Mouse (Mus musculus): ENCODE data around the gene Eif4a2. TPM values are rescaled to one million over a fixed set of nuclear protein-coding genes. Genes with fewer than 3 reads are reported as not detected.
"Not testable (repeated sequence)": the region's sequence is repeated elsewhere in the genome, so short reads cannot be mapped to it uniquely, and the experiment has no call there.

Gene Eif4a2
- polyA plus RNA-seq, 1 experiment = 5.3 TPM

DNA sequence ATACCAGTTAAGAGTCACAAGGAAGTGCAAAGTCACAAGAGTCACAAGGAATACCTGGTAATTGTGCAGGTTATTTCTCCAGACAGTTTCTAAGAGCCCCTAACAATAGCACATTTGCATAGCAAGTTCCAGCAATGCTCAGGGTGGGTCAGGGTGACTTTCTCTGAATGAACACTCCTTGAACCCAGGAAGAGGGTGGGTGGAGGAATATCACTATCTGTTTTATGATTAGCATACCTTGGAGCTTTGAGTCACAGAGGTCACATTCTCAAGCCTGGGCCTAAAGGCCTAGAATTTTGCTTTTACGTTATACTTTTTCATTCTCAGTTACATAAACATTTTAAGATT lies 9.2 kb upstream of the Eif4a2 start:
- H3K9me3 ChIP-seq; H3K4me3 ChIP-seq (replicated peaks); H3K27me3 ChIP-seq (replicated peaks); H3K36me3 ChIP-seq (replicated peaks; ENCODE audit: low read length): not testable (repeated sequence)
- H3K4me1 ChIP-seq = peaks cover 44% of the 10 kb centered on the region

GRCm38 (mm10) chr16:23099632-23100031 lies 7.6 kb upstream of the Eif4a2 start:
- no peaks in the 10 kb centered on the region for H3K27me3 ChIP-seq (replicated peaks)
- no peak for TF ChIP-seq FLI1 (IDR thresholded peaks at IDR 0.05; ENCODE audit: low read length)
- TF ChIP-seq GATA1 (IDR thresholded peaks at IDR 0.05; ENCODE audit: borderline replicate concordance, low read length) = no peak
- no peak overlapping the region for H3K4me3 ChIP-seq (replicated peaks)
- H3K36me3 ChIP-seq (replicated peaks; ENCODE audit: low read length) = no peaks in the 10 kb centered on the region
- no peaks in the 10 kb centered on the region for H3K9me3 ChIP-seq
- peaks cover 48% of the 10 kb centered on the region for H3K4me1 ChIP-seq

- H3K4me3 ChIP-seq (replicated peaks) = peak overlapping the region; percentile 87
These were observed 7.1 kb upstream of the Eif4a2 start for GRCm38 (mm10) chr16:23100099-23100575.

GRCm38 (mm10) chr16:23100613-23101012 lies 6.6 kb upstream of the Eif4a2 start:
- no peaks in the 10 kb centered on the region for H3K27me3 ChIP-seq (replicated peaks)
- TF ChIP-seq FLI1 (IDR thresholded peaks at IDR 0.05; ENCODE audit: low read length) = no peak
- TF ChIP-seq GATA1 (IDR thresholded peaks at IDR 0.05; ENCODE audit: borderline replicate concordance, low read length) = no peak
- H3K4me1 ChIP-seq = peaks cover 51% of the 10 kb centered on the region
- no peaks in the 10 kb centered on the region for H3K9me3 ChIP-seq
- no peaks in the 10 kb centered on the region for H3K36me3 ChIP-seq (replicated peaks; ENCODE audit: low read length)
- peak overlapping the region; percentile 87 for H3K4me3 ChIP-seq (replicated peaks)

More at GRCm38 (mm10) chr16:23100099-23100575, 7.1 kb upstream of the Eif4a2 start:
- Histone ChIP-seq H3K36me3 (replicated peaks; ENCODE audit: low read length) (no peaks in the 10 kb centered on the region), H3K4me1 (peaks cover 48% of the 10 kb centered on the region), H3K9me3 (no peaks in the 10 kb centered on the region), H3K27me3 (replicated peaks) (no peaks in the 10 kb centered on the region)
- no peak for TF ChIP-seq GATA1 (IDR thresholded peaks at IDR 0.05; ENCODE audit: borderline replicate concordance, low read length)
- TF ChIP-seq FLI1 (IDR thresholded peaks at IDR 0.05; ENCODE audit: low read length) = no peak

DNA sequence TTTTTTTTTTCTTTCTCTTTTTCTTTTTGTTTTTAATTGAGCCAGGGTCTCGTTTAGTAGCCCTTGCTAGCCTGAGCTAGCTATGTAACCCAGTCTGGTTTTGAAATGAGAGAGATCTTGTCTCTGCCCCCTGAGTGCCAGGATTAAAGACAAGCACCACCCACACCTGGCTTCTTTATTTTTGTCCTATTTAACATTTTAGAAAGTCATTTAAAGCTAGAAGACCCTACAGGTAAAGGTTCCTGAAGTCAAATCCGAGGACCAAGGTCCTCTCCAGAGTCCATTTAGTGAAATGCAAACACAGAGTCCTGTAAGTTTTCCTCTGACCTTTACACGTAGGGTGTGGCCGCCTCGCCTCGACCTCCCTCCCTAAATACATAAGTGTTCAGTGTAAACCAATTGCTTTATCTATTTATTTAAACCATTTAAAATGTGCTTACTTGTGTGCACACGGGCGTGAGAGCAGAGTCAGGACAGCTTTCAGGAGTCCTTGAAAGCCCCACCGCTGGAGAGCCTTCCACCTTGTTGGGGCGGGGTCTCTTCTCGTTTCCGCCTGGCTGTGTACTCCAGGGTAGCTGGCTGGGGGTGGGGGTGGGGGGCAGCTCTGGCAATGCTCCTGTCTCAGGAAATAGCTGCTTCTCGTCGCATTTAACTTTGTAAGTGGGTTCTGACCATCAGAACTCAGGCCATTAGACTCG lies 4.8 kb upstream of the Eif4a2 start:
- H3K36me3 ChIP-seq (replicated peaks; ENCODE audit: low read length) = no peaks in the 10 kb centered on the region
- peaks cover 55% of the 10 kb centered on the region for H3K4me1 ChIP-seq
- H3K27me3 ChIP-seq (replicated peaks) = no peaks in the 10 kb centered on the region
- no peaks in the 10 kb centered on the region for H3K9me3 ChIP-seq
- H3K4me3 ChIP-seq (replicated peaks) = peak overlapping the region; percentile 90
- TF ChIP-seq GATA1 (IDR thresholded peaks at IDR 0.05; ENCODE audit: borderline replicate concordance, low read length) (no peak), FLI1 (IDR thresholded peaks at IDR 0.05; ENCODE audit: low read length) (no peak)

GRCm38 (mm10) chr16:23103038-23103745 lies 4.1 kb upstream of the Eif4a2 start:
- Histone ChIP-seq H3K36me3 (replicated peaks; ENCODE audit: low read length) (no peaks in the 10 kb centered on the region), H3K4me3 (replicated peaks) (peak overlapping the region; percentile 90), H3K4me1 (peaks cover 54% of the 10 kb centered on the region), H3K9me3 (no peaks in the 10 kb centered on the region), H3K27me3 (replicated peaks) (no peaks in the 10 kb centered on the region)
- TF ChIP-seq GATA1 (IDR thresholded peaks at IDR 0.05; ENCODE audit: borderline replicate concordance, low read length) (no peak), FLI1 (IDR thresholded peaks at IDR 0.05; ENCODE audit: low read length) (no peak)

- Histone ChIP-seq H3K4me3 (replicated peaks) (peak overlapping the region; percentile 35), H3K27me3 (replicated peaks) (no peaks in the 10 kb centered on the region)
These were observed 3.4 kb upstream of the Eif4a2 start for GRCm38 (mm10) chr16:23103841-23104240.

DNA sequence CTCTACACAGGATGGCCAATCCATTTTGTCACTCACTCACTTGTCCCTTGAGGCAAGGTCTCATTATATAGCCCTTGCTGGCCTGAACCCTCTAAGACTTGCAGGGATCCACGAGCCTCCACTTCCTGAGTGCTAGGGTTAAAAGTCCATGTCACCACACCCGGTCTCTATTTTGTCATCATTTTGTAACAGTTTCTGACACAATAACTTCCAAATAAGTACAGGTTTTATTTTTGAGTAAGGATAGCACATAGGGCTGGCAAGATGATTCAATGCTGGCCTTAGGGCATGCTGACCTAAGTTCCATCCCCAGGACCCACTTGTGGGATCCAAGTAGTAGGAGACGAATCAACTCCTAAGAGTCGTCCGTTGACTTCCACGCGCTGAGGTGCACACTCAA lies 1.1 kb upstream of the Eif4a2 start:
- Histone ChIP-seq H3K9me3 (no peaks in the 10 kb centered on the region), H3K4me1 (peaks cover 54% of the 10 kb centered on the region), H3K27me3 (replicated peaks) (no peaks in the 10 kb centered on the region), H3K36me3 (replicated peaks; ENCODE audit: low read length) (peaks cover 22% of the 10 kb centered on the region), H3K4me3 (replicated peaks) (no peak overlapping the region)
- no peak for TF ChIP-seq GATA1 (IDR thresholded peaks at IDR 0.05; ENCODE audit: borderline replicate concordance, low read length)
- TF ChIP-seq FLI1 (IDR thresholded peaks at IDR 0.05; ENCODE audit: low read length) = no peak

More at GRCm38 (mm10) chr16:23103841-23104240, 3.4 kb upstream of the Eif4a2 start:
- TF ChIP-seq GATA1 (IDR thresholded peaks at IDR 0.05; ENCODE audit: borderline replicate concordance, low read length) = no peak
- no peak for TF ChIP-seq FLI1 (IDR thresholded peaks at IDR 0.05; ENCODE audit: low read length)
- Histone ChIP-seq H3K4me1 (peaks cover 54% of the 10 kb centered on the region), H3K36me3 (replicated peaks; ENCODE audit: low read length) (peaks cover 3% of the 10 kb centered on the region), H3K9me3 (no peaks in the 10 kb centered on the region)

- TF ChIP-seq GATA1 (IDR thresholded peaks at IDR 0.05; ENCODE audit: borderline replicate concordance, low read length) = no peak
- TF ChIP-seq FLI1 (IDR thresholded peaks at IDR 0.05; ENCODE audit: low read length) = no peak
- Histone ChIP-seq H3K27me3 (replicated peaks) (no peaks in the 10 kb centered on the region), H3K36me3 (replicated peaks; ENCODE audit: low read length) (peaks cover 42% of the 10 kb centered on the region), H3K4me1 (peaks cover 48% of the 10 kb centered on the region), H3K4me3 (replicated peaks) (peak overlapping the region; percentile 99), H3K9me3 (no peaks in the 10 kb centered on the region)
These were observed 909 bp downstream of the Eif4a2 start for GRCm38 (mm10) chr16:23107946-23108759.
